Mouse (Mus musculus): ENCODE data around the gene Klf16.

Gene Klf16

GRCm38 (mm10) chr10:80543873-80544272, 33.2 kb downstream of the Klf16 start:
- DNase-seq (ENCODE audit: low read depth, low spot score), result no peak

- no peak for DNase-seq (ENCODE audit: low read depth, low spot score)
These were observed 37.6 kb downstream of the Klf16 start for GRCm38 (mm10) chr10:80539493-80539892.

GRCm38 (mm10) chr10:80538710-80539394, 38.3 kb downstream of the Klf16 start, which contains the start of gene Atp8b3:
Gene Atp8b3 (minus strand): TSS chr10:80539124.
- peak; percentile 98 for DNase-seq (ENCODE audit: low read depth, low spot score)

- no peak for DNase-seq (ENCODE audit: low read depth, low spot score)
These were observed 38.9 kb downstream of the Klf16 start for GRCm38 (mm10) chr10:80538180-80538579.

- DNase-seq (ENCODE audit: low read depth, low spot score), result no peak
These were observed 41.4 kb downstream of the Klf16 start for GRCm38 (mm10) chr10:80535711-80536110.

GRCm38 (mm10) chr10:80535071-80535470, 42.0 kb downstream of the Klf16 start:
- no peak for DNase-seq (ENCODE audit: low read depth, low spot score)

GRCm38 (mm10) chr10:80533704-80534103, 43.4 kb downstream of the Klf16 start:
- no peak for DNase-seq (ENCODE audit: low read depth, low spot score)

- DNase-seq (ENCODE audit: low read depth, low spot score), result no peak
These were observed 44.3 kb downstream of the Klf16 start for GRCm38 (mm10) chr10:80532783-80533182.

- no peak for DNase-seq (ENCODE audit: low read depth, low spot score)
These were observed 50.9 kb downstream of the Klf16 start for GRCm38 (mm10) chr10:80526172-80526571.

GRCm38 (mm10) chr10:80523299-80523698, 53.8 kb downstream of the Klf16 start:
- DNase-seq (ENCODE audit: low read depth, low spot score), result no peak

GRCm38 (mm10) chr10:80519287-80519686, 57.8 kb downstream of the Klf16 start:
- DNase-seq (ENCODE audit: low read depth, low spot score), result no peak

Measured in WW6 (cell line).